Mouse (Mus musculus) lung, postnatal 0 days (tissue): Measurements from ENCODE around the gene H6pd.

Experiments
- CTCF ChIP-seq: IDR thresholded peaks from 2 replicates; pipeline ENCODE4 v1.5.1; 2016; ENCODE audit warnings: antibody characterized with exemption, mild to moderate bottlenecking
- EP300 ChIP-seq: IDR thresholded peaks from 2 replicates; pipeline ENCODE4 v1.6.1; 2016; ENCODE audit warnings: antibody characterized with exemption, mild to moderate bottlenecking, control low read depth

DNA sequence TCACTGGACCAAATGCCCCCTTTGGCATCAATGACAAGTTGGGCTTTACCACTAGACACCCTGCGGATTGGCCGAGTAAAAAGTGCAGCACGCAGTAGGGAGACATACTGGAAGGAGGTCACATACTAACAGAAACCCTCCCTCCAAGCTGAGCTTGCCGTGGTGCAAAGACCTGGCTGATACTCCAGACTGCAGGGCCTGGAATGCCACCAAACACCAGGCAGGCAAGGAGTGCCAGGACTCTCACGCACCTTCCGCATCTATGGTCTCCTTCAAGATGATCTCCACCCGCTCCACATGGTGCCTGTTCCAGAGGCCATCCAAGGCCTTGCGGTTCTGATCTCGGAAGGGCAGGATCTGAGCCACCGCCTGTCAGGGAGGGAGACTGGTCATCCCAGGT, 14.6 kb downstream of the H6pd start:
- TF ChIP-seq EP300 (no peak), CTCF (no peak)
